Mouse (Mus musculus): Measurements from ENCODE around the gene Antxr2. TPM values are rescaled to one million over a fixed set of nuclear protein-coding genes. Genes with fewer than 3 reads are reported as not detected.
A peak's percentile ranks its signal among the peaks of the same experiment; 100 is the strongest.

The Antxr2 gene
- total RNA-seq, 1 experiment from 2014 or later: 23.9 TPM

DNA sequence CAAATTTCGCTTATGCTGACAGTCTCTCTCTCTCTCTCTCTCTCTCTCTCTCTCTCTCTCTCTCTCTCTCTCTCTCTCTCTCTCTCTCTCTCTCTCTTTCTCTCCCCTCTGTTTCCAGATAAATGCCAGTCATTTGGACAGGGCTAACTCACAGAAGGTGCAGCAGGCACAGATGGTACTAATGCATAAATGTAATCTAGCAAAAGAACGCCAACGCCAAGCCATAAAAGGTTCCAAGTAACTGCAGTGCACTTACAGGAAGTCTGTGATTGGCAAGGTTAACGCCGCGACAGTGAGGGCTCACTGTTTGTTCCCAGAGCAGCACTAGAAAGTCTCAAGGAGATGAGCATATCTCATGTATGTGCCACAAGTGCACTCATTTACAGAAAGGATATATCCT lies 123.4 kb downstream of the Antxr2 start:
- DNase-seq: no peak

DNA sequence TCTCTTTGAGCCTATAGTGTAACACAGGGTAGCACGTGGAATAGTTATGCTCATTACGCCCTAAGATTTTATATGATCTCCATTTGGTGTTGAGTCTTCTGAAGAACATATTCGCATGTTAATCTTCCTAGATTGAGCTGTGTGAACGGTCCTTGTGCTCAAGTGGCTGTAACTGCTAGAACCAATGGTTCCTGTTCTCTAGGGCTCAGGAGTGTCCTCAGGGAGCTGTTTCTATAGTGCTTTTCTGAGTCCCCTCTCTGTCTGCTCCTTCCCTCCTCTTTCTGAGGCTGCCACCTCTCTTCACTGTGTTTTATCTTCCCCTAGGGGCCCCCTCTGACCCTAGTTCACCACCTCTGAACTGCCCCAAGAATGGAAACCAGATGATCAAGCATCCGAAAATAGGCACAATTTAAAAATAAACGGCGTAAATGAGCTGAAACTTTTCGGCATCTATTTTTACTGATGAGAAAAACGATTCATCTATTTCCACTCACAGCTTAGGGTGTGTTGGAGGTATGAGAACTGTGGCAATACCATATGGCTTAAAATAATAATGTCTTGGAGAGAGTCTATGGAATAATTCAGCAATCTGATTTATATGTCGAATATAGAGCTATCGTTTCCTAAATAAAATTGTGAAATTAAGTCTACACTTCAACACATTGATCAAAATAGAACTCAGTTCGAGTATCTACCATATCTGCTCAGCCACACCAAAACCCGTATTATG lies 124.1 kb downstream of the Antxr2 start:
- no peak for DNase-seq

DNA sequence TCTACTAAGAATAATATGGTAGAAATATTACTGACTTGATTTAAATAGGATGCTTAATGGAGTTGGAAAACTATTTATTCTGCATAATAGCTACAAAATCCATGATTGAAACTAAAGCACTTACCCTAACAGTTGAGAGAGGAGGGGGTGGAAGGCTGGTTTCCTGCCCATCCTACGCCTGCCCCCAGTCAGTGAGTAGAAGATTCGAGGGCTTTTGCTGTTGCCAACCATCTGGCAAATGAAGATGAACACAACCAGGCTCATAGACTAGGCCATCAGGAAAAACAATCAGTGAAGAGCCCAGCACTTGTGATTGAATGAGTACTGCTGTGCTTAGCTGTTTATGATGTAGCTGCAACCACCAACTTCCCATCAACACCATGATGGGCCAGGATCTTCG lies 125.0 kb downstream of the Antxr2 start:
- no peak for DNase-seq

DNA sequence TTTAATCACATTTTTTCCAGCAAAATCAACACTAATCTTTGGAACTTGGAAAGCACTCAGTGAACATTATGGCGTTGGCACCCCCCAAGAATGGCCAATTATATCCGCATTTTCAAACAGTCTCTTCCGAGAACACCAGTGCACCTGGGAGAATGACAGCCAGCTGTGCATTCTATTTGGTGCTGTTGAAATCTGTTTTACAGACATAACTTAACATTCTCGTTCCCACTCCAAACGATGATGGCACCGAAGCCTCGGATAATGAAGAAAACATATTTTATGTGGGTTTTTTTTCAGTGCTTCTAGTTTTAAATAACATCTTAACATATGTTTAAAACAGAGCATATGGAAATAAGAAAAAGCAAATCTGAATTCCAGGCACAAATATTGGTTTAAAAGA lies 129.7 kb downstream of the Antxr2 start:
- DNase-seq: no peak

DNA sequence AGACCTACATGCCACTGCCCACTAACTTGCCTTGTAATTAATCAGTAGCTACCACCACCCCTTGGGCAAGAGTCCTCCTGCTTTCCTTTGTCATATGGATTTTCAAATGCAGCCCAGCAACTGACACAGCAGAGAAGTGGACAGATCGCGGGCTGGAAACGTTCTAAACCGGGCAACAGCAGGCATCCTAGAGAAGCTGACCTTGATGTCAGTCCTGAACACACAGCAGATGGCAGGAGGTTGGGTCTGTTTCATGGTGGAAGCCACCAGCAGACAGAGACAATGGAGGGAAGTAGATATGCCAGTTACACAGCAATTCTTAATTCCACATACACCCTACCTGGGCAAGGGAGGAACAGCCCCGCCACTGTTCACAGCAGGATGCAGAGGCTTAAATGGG lies 131.5 kb downstream of the Antxr2 start:
- DNase-seq: no peak

DNA sequence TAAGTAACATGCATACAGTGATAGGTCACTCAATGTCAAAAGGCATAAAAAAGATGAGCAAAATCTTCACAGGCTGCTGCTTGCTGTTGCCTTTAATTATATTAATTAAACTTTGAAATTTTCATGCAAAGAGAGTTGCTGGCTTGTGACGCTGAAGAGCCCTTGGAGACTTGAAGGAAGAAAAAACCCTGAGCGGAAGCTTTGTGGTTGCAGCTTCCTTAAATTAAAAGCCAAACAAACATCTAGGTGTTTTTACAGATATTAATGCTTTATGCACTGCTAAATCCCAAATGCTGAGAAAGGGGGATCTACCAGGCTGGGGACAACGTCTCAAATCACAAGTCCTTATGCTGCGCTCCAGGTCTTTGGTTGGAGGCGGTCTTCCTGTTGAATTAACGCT lies 145.4 kb downstream of the Antxr2 start:
- DNase-seq: no peak

DNA sequence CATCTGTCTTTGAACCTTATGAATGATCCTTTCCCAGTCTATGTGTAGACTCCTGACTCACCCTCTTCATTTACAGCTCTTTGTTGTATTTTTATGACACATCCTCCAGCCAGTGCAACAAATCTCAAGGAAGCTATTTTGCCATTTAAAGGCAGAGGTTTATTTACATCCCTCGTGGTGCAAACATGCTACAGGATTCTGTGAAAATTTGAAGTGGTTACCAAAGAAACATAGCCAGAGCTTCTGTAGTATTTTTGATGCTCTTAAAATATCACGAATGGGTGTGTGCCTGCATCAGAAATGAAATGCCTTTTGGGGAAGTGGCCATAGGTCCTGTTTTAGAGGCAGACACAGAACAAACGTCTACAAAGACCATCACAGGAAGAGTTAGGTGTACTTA lies 146.7 kb downstream of the Antxr2 start:
- DNase-seq: no peak

DNA sequence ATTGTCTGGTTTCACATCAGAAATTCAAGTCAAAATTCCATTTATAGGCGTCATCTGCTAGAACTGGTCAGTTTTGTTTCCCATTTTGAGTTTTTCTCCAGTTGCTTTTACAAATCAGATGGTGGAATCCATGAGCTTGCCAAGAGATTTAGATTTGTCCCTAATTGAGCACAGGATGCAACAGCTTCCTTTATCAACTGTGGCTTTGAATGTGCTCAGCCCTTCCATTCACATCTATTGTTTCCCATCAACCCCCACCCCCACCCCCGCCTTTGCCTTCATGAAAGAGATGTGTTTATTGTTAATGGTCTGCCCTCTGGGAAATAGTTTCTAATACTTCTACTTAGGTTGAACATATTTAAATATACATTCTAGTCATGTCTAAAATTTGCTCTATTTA lies 149.4 kb downstream of the Antxr2 start:
- no peak for DNase-seq

DNA sequence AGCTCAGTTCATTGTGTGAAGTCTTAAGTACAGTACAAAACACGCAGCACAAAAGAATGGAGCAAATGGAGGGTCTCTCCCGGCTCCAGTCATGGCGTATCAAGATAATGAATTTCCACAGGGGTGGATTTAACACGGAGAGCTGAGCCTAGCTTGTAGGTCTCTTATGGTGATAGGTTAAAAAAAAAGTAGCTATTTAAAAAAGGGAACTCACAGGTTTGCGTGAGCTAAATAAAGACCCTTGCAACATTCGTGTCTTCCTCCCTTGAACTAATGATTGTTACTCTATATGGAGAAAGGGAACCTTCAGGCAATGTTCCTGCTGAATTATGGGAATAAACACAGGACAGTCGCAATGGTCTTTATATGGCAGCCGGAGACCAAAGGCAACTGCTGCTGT lies 150.7 kb downstream of the Antxr2 start:
- DNase-seq: no peak

DNA sequence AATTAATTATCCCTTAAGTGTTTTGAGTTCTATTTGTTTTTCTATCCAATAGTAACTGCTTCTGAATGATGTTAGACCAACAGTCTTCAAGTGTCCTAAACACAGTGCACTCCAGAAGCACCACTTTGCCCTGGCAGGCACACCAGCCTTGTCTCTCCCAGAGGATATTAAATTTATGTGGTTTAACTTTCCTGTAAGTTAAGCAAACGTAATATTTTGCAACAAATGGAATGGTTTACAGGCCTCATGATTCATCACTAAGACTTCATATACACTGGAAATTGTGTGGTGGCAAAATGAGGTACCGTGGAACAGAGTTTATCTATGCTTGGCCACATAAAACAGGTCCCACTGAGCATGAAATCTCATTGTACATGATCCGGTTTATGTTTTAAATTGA lies 152.0 kb downstream of the Antxr2 start:
- no peak for DNase-seq

DNA sequence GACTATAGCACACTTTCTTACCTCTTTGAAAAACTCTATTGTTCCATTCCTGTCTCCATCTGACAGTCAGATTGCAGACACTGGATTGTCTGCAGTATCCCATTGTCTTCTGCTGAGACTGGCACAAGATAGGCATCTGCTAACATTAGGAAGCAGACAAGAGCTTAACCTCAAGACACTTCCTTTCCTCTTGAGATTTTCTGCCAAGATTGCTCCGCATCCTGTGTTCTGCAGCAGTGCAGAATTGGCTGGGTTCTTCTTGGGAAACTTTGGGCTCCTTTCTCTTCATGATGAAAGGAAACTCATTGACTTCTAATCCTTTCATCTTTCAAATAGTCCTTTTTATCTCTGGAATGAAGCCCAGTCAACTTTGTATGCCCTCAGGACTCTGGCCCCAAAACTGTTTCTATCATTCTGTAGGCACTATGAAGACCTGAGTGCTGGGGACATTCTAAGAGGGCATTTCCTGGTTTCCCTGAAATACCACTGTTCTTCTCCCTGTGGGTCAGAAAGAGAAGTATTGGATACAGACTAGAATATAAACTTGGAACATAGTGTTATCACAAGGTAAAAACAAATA lies 152.5 kb downstream of the Antxr2 start:
- no peak for DNase-seq

DNA sequence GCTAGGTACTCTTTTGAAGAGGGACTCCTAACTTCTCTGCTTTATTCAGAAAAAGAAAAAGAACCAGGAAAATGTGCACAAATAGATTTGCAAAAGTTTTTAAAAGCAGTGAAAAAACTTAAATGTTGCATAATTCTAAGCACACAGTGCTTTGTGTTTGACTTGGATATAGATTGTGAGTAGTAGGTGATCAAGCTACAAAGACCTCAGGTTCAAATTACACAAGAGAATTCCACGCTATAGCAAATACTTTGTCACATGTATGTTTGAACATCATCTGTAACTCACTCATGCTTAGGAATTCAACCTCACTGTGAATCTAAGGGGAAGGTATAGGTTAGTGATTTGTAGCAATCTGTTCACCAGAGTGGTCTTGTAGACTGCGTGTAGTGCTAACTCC lies 153.9 kb downstream of the Antxr2 start:
- DNase-seq: no peak

DNA sequence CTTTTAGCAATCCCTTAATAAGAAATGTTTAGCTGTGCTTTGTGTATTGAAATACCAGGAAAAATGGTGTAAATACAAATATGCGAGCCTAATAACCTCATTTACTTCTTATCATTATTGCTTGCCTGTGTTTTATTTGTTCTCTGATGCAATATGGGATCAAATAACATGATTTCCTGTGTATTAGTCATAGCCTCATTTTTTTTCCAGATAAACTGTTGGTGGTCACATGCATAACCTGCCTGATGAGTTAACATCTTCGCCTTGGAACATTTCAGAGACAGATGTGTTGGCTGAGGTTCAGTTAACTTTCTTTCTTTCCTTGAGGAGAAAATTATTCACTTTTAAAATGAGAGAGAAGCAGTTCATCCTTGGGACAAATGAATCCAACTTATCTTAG lies 162.9 kb downstream of the Antxr2 start:
- DNase-seq: no peak

DNA sequence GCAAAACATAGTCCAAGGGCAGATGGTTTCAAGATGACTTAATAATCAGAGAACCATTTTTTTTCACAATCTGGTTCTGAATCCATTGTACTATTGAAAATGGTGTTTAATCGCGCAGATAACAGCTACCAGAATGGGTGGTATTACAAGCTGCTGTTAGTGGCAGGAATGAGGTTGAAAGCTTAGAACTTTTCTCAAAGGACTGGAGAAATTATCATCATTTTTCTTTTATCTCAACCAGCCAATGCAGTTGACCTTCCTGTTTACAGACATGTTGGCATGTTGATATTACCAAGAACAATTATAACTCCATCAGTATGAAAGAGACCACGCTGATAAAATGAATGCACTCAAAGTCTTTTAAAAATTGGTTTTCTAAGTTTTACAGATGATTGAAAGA lies 163.9 kb downstream of the Antxr2 start:
- no peak for DNase-seq

DNA sequence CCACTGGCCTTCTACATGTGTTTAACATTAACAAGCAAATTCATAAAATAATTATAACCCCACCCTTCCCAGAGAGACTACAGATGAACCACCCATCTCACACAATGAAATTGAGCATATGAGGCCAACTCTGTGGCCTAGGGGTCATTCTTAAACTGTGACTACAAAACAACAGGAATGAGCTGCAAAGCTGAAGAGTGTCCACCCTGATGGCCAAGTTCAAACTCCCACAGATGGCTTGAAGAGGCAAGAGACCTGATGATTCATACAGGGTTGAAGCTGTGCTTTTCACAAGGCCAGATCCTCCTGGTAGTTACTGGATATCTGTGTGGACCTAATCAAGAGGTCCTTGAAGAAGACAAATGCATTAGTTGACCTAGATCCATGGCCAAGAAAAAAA lies 173.7 kb downstream of the Antxr2 start:
- DNase-seq: peak; percentile 5

DNA sequence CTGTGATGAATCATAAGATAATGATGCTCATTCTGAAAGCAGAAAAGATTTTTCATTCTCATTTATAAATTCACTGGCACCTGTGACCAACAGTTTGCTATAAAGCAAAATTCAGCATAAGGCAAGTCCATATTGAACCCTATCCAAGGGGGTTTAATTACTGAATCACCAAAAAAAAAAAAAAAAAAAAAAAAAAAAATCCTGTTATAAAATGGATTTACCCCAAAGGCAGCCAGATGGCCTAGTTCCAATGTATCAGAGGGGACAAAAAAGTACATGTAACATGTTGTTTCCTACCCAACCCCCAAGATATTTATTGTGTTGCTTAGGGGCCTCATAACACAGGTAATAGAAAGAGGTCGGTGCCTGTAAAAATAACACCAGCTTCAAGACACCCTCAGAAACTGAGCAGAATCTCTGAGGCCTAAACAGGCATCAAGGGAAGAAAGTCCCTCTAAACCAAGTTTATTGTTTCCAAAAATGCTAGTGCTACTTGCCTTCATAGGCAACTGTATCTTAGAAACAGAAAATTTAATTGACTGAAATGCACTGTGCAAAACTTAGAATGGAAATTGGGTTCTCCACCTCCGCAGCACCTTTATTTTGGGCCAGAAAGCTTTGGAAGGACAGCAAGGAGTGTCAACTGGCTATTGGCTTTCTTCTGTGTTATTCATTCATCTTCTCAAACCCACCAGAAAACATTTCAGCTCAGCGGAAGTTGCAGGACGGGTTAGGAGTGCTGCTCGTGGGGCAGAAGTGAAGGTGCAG lies 178.7 kb downstream of the Antxr2 start:
- no peak for DNase-seq

DNA sequence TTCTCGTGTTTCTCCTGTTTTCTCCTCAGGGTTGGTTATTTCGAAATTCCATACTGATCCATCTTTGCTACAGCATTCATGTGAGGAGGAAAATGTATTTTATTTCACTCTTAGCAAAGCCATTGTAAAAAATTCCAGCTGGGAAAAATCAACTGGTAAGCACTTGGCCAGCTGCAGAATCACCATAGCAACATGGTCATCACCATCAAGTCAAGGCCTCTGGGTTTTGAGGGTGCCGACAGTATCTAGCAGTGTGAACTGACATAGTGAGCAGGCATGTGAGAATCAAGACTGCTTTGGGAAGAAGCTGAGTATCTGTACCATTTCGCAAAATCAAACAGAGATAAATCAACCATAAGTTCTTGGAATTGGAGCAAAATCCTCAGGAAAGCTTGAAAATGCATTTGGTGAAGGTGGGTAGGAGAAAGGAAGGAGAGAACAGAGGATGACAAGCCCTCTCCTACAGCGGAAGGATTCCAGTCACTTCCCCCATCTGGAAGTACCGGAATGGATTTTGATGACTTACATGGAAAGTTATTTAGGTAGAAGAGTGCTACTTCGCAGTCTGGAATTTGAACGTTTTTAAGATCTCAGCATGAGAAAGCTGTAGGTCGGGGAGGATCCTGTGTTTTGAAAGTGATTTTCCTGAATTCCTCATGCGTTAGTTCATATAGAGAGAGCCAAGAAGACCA lies 183.5 kb downstream of the Antxr2 start:
- DNase-seq: no peak

DNA sequence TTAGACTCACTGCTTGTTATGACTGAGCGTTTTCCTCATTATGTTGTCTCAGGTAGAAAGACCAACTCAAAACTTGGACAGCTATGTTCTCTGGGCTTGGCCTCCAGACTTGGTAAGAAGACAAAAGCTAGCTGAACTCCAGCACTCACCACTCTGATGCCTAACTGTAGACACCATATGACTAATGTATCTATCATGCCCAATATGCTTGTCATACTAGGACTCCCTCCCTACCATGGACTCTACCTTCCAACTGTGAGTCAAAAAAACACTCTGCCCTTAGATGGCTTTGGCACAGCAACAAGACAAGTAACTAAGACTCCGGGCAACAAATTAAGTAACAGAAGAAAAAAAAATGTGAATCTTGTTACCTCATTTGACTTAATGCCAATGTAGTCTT lies 184.3 kb downstream of the Antxr2 start:
- DNase-seq: no peak

DNA sequence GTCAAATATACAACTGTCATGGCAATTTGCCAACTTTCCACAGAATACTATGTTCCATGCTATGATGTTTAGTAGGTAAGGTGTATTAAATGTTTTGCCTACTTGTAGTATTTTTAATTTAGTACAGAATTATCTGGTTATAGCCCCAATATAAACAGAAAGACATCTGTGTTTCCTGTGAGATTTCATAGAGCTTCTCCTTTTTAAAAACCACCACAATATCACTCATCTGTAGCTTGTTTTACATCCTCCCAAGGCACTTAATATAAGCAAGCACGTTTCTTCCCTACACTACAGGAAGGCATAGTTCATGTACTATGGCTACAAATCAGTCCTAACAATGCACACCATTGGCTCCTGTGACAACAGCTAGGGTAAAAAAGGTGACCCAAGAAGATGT lies 188.8 kb downstream of the Antxr2 start:
- DNase-seq: no peak

DNA sequence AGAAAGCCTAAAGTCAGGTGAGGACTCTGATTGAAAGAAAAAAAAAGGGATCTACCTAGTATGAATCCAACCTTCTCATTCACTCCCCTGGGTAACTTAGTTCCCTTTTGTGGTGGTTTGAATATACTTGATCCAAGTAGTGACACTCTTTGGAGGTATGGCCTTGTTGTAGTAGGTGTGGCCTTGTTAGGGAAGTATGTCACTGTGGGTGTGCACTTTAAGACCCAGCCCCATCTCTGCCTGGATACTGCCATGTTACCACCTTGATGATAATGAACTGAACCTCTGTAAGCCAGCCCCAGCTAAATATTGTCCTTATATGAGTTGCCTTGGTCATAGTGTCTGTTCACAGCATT lies 190.9 kb downstream of the Antxr2 start:
- DNase-seq: no peak

DNA sequence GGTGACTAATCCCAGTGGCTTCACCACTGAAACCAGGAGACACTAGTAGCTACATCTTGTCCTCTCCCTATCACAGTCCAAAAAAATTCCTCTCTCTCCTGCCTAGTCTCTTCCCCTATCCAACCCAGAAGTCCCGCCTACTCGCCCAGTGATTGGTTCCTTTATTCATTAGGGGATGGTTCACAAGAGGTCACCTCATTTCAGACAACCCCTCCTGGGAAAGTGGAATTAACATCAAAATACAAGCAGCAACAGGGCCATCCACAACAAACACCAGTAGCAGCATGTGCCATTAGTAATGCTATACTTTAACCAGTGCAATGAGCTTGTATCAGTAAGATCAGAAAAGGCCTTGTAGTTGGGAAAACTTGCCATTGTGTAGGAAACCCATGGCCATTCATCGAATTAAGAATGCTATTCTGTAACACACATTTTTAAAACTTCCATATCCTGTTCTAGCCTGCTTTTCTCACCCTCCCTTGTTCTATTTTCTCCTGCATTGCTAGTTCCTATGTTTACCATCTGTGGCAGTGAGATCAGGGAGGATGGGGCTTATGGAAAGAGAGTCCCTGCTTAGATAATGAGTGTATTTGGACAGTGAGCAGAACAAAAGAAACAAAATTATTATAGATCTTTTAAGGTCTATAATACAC lies 191.4 kb downstream of the Antxr2 start:
- no peak for DNase-seq

DNA sequence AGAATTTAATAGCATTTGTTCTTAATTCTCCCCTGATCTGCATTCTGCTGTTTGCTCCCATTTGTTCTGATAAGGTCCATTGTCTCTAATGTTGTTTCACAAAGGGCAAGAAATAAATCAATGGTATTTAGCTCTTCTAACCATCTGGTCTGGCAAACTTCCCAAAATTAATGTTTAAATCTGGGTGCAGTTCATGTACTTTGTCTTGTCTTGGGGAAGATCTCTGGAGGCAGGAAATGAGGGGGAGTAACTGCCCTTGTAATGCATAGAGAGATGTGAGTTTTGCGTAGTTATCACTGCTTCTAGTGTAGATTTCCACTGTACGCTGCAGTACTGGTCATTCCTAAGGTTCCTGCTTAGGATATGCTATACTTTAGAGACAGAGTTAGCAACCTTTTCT lies 193.5 kb downstream of the Antxr2 start:
- DNase-seq: no peak

DNA sequence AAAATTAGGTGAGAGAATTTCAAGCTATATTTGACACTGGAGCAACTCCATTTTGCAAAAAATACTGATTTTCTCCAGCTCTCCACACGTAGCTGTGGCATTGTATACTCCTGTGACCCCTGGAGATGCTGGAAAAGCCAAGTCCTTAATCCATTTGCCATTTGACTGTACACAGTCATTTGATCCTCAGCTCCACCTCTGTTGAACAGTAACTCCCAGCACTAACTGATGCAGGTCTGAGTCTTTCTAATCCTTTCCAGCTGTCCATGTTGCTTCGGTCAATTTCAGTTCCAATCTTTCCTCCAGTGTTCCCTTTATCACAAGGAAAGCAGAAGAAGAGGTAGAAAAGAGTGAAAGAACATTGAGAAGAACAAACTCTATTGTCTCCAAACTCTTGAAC lies 195.4 kb downstream of the Antxr2 start:
- no peak for DNase-seq

Measured in adrenal gland, postnatal 14 days (tissue).